Mouse (Mus musculus): ENCODE data around the gene Gli1. TPM values are rescaled to one million over a fixed set of nuclear protein-coding genes. Genes with fewer than 3 reads are reported as not detected.

The Gli1 gene
- polyA plus RNA-seq, 1 experiment from 2014 or later, result 7.6 TPM

DNA sequence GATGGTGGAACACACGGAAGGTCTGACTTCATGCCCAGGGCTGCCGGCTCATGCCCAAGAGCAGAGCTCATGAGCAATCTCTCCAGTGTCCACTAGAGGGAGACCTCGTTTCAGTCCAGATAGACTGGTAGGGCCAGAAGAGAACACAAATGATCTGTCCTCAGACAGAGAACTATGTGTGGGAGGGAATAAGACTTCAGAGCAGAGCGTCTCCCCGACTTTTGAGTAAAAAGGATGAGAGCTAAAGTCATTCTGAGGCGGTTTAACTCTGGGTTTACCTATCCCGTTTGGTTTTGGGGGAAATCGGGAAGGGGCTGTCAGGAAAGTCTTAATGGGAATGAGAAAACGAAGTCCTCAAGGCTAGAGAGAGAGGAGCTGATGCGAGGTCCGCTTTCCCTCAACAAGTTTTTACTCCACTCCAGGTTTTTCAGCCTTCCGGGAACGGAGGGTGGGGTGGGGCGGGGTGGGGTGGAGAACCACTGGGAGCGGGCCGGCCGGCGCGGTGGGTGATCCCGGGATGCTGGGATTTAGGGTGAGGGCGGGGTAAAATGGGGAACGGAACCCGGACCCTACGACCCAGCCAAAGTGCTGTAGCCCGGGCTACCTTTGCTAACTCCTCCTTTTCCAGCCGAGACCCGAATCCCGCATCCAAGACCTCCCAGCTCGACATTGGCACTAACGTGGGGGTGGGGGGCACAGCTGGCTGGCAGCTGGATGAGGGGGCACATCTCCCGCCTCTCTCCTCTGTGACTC, 2.7 kb downstream of the Gli1 start:
- Histone ChIP-seq H3K4me1 (ENCODE audit: control insufficient read depth, insufficient read depth, low read length) (peaks cover 9% of the 10 kb centered on the region), H3K4me2 (ENCODE audit: low read depth, low read length) (peak overlapping the region; percentile 88), H3K27me3 (replicated peaks; ENCODE audit: control insufficient read depth, insufficient read depth, low read length) (peaks cover 5% of the 10 kb centered on the region), H3K9me3 (ENCODE audit: control insufficient read depth, low read length) (no peaks in the 10 kb centered on the region), H3K27ac (ENCODE audit: low read length) (peak overlapping the region; percentile 91), H3K4me3 (ENCODE audit: low read length) (peak overlapping the region; percentile 57), H3K36me3 (ENCODE audit: control insufficient read depth, insufficient read depth, low read length) (no peaks in the 10 kb centered on the region), H3K9ac (ENCODE audit: low read depth, low read length) (peak overlapping the region; percentile 70)
- ATAC-seq, result peak; percentile 77
- WGBS, result under 1% methylated on average over 31 of the region's 31 CpGs

DNA sequence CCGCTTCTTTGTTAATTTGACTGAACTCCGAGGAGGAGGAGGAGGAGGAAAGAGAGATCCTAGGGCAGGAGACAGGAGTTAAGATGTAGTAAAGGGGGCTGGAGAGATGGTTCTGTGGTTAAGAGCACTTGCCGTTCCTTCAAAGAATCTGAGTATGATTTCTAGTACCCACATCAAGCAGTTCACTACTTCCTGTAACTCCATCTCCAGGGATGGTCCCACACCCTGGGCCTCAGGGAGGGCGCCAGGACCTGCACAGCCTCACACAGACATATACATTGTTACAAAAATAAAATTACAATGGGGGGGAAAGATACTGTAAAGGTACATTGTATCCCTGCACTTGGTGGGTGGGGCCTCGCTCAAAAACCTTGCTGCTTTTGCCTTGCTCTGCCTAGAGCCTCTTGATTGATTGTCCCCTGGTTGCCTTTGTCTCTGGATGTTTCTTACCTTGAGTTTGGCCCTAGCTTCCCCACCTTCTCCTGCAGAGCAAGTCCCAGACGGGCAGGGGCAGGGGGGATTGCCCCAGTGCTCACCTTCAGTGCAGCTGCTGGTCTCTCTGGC, 4.2 kb downstream of the Gli1 start:
- Histone ChIP-seq H3K4me3 (ENCODE audit: low read length) (no peak overlapping the region), H3K36me3 (ENCODE audit: control insufficient read depth, insufficient read depth, low read length) (no peaks in the 10 kb centered on the region), H3K27ac (ENCODE audit: low read length) (no peak overlapping the region), H3K9me3 (ENCODE audit: control insufficient read depth, low read length) (no peaks in the 10 kb centered on the region), H3K9ac (ENCODE audit: low read depth, low read length) (no peak overlapping the region), H3K27me3 (replicated peaks; ENCODE audit: control insufficient read depth, insufficient read depth, low read length) (peaks cover 5% of the 10 kb centered on the region), H3K4me2 (ENCODE audit: low read depth, low read length) (no peak overlapping the region), H3K4me1 (ENCODE audit: control insufficient read depth, insufficient read depth, low read length) (peaks cover 9% of the 10 kb centered on the region)
- no peak for ATAC-seq
- 81% methylated on average over 6 of the region's 6 CpGs for WGBS

DNA sequence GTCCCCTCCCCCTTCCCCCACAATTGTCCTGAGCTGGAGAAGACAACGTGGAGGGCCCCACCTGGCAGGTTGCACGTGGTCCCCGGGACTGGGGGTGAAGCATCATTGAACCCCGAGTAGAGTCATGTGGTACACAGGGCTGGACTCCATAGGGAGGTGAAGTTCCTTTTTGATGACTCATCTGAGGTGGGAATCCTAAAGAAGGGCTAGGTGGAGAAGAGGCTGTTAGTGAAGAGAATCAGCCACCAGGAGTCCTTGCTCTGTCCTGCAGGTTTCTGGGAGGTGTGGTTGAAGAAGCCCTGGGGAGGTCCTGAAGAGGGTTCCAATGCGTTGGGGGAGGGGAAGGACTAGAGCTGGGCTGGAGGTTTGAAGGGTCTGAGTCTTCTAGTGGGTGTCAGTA, 4.8 kb downstream of the Gli1 start:
- peaks cover 9% of the 10 kb centered on the region for H3K4me1 ChIP-seq (ENCODE audit: control insufficient read depth, insufficient read depth, low read length)
- H3K4me3 ChIP-seq (ENCODE audit: low read length), result no peak overlapping the region
- H3K27ac ChIP-seq (ENCODE audit: low read length), result no peak overlapping the region
- no peaks in the 10 kb centered on the region for H3K36me3 ChIP-seq (ENCODE audit: control insufficient read depth, insufficient read depth, low read length)
- peaks cover 5% of the 10 kb centered on the region for H3K27me3 ChIP-seq (replicated peaks; ENCODE audit: control insufficient read depth, insufficient read depth, low read length)
- no peaks in the 10 kb centered on the region for H3K9me3 ChIP-seq (ENCODE audit: control insufficient read depth, low read length)
- 60% methylated on average over 5 of the region's 5 CpGs for WGBS
- H3K9ac ChIP-seq (ENCODE audit: low read depth, low read length), result no peak overlapping the region
- no peak for ATAC-seq
- no peak overlapping the region for H3K4me2 ChIP-seq (ENCODE audit: low read depth, low read length)

DNA sequence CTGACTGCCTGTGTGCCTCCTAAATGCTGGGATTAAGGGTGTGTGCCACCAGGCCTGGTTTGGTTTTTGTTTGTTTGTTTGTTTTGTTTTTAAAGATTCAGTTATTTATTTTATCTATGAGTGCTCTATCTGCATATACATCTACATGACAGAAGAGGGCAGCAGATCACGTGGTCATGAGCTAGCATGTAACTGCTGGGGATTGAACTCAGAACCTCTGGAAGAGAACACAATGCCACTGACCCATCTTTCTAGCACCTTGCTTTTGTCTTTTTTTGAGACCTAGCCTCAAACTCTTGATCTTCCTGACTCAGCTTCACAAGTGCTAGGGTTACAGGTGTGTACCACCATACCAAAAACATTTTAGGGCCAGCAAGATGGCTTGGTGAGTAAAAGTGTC, 6.5 kb downstream of the Gli1 start:
- Histone ChIP-seq H3K27ac (ENCODE audit: low read length) (no peak overlapping the region), H3K36me3 (ENCODE audit: control insufficient read depth, insufficient read depth, low read length) (no peaks in the 10 kb centered on the region), H3K4me2 (ENCODE audit: low read depth, low read length) (no peak overlapping the region), H3K4me3 (ENCODE audit: low read length) (no peak overlapping the region), H3K9ac (ENCODE audit: low read depth, low read length) (no peak overlapping the region), H3K27me3 (replicated peaks; ENCODE audit: control insufficient read depth, insufficient read depth, low read length) (no peaks in the 10 kb centered on the region; the same call in 1 of the 2 replicates), H3K9me3 (ENCODE audit: control insufficient read depth, low read length) (no peaks in the 10 kb centered on the region), H3K4me1 (ENCODE audit: control insufficient read depth, insufficient read depth, low read length) (peaks cover 3% of the 10 kb centered on the region; the same call in 1 of the 2 replicates)
- 71% methylated on average over 1 of the region's 1 CpGs for WGBS
- ATAC-seq, result no peak

DNA sequence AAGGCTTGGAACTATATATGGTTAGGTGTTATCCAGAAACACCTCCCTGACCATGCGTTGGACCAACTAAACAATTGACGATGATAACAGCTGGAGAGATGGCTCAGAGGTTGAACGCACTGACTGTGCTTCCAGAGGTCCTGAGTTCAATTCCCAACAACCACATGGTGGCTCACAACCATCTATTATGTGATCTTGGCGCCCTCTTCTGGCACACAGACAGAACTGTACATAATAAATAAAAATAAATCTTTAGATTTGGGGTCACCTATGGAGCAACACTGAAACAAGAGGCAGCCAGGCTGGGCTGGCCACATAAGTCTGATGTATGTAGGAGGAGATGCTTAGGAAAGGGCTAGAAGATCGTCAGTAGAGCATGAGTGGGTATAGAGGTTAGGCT, 8.6 kb downstream of the Gli1 start:
- Histone ChIP-seq H3K4me1 (ENCODE audit: control insufficient read depth, insufficient read depth, low read length) (no peaks in the 10 kb centered on the region), H3K4me2 (ENCODE audit: low read depth, low read length) (no peak overlapping the region), H3K27me3 (replicated peaks; ENCODE audit: control insufficient read depth, insufficient read depth, low read length) (peaks cover 3% of the 10 kb centered on the region; the same call in 1 of the 2 replicates), H3K4me3 (ENCODE audit: low read length) (no peak overlapping the region), H3K9me3 (ENCODE audit: control insufficient read depth, low read length) (no peaks in the 10 kb centered on the region), H3K27ac (ENCODE audit: low read length) (no peak overlapping the region), H3K9ac (ENCODE audit: low read depth, low read length) (no peak overlapping the region), H3K36me3 (ENCODE audit: control insufficient read depth, insufficient read depth, low read length) (no peaks in the 10 kb centered on the region)
- ATAC-seq, result no peak
- 69% methylated on average over 5 of the region's 5 CpGs for WGBS

DNA sequence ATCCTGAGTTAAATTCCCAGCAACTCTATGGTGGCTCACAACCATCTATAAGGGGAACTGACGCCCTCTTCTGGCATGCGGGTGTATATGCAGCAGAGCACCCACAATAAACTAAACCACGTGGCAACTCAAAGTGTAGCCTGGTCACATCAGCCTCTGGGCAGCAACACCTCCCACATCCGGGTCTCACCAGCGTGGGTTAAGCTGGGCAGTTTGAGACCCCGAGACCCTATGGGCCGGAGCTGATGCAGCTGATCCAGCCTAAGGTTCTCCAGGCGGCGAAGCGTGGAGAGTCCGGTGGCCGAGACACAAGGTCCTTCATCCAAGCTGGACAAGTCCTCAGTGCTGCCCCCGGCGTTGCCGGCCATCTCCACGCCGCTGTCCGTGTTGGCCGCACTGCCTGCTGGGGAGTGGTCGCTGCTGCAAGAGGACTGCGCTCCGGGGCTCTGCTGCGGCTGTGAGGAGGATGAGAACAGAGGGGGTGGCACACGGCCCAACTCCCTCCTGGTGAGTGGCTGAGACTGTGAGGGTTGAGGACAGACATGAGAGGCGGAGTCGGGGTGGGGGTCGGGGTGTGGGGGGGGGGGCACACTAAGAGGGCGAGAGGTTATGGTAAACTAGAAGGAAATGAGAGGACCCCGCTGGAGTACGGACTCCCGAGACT, 9.4 kb downstream of the Gli1 start:
- Histone ChIP-seq H3K27ac (ENCODE audit: low read length) (no peak overlapping the region), H3K9ac (ENCODE audit: low read depth, low read length) (no peak overlapping the region), H3K4me2 (ENCODE audit: low read depth, low read length) (0 out of 2 replicates have a peak overlapping the region, but pooled peaks have one; percentile 24), H3K4me3 (ENCODE audit: low read length) (no peak overlapping the region), H3K36me3 (ENCODE audit: control insufficient read depth, insufficient read depth, low read length) (no peaks in the 10 kb centered on the region), H3K9me3 (ENCODE audit: control insufficient read depth, low read length) (no peaks in the 10 kb centered on the region), H3K4me1 (ENCODE audit: control insufficient read depth, insufficient read depth, low read length) (no peaks in the 10 kb centered on the region), H3K27me3 (replicated peaks; ENCODE audit: control insufficient read depth, insufficient read depth, low read length) (peaks cover 10% of the 10 kb centered on the region)
- WGBS, result 47% methylated on average over 31 of the region's 31 CpGs
- no peak for ATAC-seq

DNA sequence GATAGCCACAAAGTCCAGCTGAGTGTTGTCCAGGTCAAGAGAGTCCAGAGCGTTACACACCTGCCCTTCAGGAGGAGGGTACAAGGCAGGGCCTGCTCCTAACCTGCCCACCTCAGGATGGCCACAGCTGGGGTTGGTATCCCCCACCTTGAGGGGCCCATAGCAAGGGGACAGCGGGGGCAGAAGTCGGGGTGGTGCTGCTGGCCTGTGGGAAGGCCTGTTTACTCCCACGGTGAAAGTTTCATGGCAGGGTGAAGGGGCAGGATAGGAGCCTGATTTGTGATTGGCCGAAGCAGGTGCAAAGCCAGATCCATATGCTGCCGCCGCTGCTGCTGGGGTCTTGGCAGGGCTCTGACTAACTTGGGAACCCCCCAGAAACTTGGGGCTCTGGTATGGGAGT, 11.6 kb downstream of the Gli1 start:
- peaks cover 16% of the 10 kb centered on the region for H3K4me1 ChIP-seq (ENCODE audit: control insufficient read depth, insufficient read depth, low read length)
- no peak overlapping the region for H3K9ac ChIP-seq (ENCODE audit: low read depth, low read length)
- H3K4me2 ChIP-seq (ENCODE audit: low read depth, low read length), result no peak overlapping the region
- H3K27ac ChIP-seq (ENCODE audit: low read length), result no peak overlapping the region
- H3K9me3 ChIP-seq (ENCODE audit: control insufficient read depth, low read length), result no peaks in the 10 kb centered on the region
- peaks cover 15% of the 10 kb centered on the region for H3K27me3 ChIP-seq (replicated peaks; ENCODE audit: control insufficient read depth, insufficient read depth, low read length)
- H3K4me3 ChIP-seq (ENCODE audit: low read length), result no peak overlapping the region
- WGBS, result 81% methylated on average over 7 of the region's 7 CpGs
- no peak for ATAC-seq
- no peaks in the 10 kb centered on the region for H3K36me3 ChIP-seq (ENCODE audit: control insufficient read depth, insufficient read depth, low read length)

DNA sequence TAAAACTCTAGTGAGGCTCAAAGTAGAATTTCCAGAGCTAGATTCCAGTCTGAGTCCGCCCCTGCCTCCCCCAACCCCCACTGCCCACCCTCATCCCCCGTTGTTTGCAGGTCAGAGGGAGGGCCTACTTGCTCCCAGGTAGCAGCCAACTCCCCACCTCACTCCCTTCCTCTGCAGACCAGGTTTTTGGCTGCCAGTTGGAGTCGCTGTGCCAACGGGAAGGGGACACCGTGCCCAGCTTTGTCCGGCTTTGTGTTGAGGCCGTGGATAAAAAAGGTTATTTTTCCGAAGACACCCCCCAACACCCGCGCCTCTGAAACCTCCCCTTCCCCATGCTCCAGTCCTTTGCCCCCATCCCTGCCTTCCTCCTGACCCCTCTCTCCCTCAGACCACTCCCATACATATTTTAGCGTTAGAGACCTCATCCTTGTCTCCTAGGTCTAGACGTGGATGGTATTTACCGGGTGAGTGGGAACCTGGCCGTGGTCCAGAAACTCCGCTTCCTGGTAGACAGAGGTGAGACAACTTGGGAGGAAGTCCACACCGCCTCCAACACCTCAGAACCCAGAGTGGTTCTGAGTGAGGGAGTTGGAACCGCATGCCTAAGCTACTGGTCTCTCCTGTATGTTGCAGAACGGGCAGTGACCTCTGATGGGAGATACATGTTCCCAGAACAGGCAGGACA, 14.2 kb downstream of the Gli1 start:
- no peaks in the 10 kb centered on the region for H3K36me3 ChIP-seq (ENCODE audit: control insufficient read depth, insufficient read depth, low read length)
- no peak for ATAC-seq
- 49% methylated on average over 18 of the region's 18 CpGs for whole genome bisulfite sequencing
- H3K27ac ChIP-seq (ENCODE audit: low read length), result no peak overlapping the region
- peaks cover 18% of the 10 kb centered on the region for H3K4me1 ChIP-seq (ENCODE audit: control insufficient read depth, insufficient read depth, low read length)
- H3K27me3 ChIP-seq (replicated peaks; ENCODE audit: control insufficient read depth, insufficient read depth, low read length), result peaks cover 17% of the 10 kb centered on the region
- no peak overlapping the region for H3K4me3 ChIP-seq (ENCODE audit: low read length)
- H3K4me2 ChIP-seq (ENCODE audit: low read depth, low read length), result no peak overlapping the region
- no peak overlapping the region for H3K9ac ChIP-seq (ENCODE audit: low read depth, low read length)
- H3K9me3 ChIP-seq (ENCODE audit: control insufficient read depth, low read length), result no peaks in the 10 kb centered on the region

DNA sequence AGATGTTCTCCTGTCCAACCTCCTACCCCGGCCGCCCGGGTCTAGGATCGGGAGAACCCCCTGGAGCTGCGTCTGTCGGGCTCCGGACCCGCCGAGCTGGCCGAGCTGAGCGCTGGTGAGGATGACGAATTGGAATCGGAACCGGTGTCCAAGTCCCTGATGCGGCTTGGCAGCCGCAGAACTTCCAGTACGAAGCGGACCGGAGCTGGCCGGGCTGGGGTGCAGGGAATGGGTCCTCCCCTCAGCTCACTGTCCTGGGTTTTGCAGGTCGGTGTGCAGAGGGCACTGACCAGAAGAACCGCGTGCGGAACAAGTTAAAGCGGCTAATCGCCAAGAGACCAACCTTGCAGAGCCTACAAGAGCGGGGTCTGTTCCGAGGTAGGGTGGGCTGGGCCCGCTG, 14.9 kb downstream of the Gli1 start:
- Histone ChIP-seq H3K4me1 (ENCODE audit: control insufficient read depth, insufficient read depth, low read length) (peaks cover 19% of the 10 kb centered on the region), H3K27ac (ENCODE audit: low read length) (no peak overlapping the region), H3K9ac (ENCODE audit: low read depth, low read length) (peak overlapping the region; percentile 72), H3K4me3 (ENCODE audit: low read length) (peak overlapping the region; percentile 62), H3K4me2 (ENCODE audit: low read depth, low read length) (peak overlapping the region; percentile 96), H3K27me3 (replicated peaks; ENCODE audit: control insufficient read depth, insufficient read depth, low read length) (peaks cover 17% of the 10 kb centered on the region), H3K36me3 (ENCODE audit: control insufficient read depth, insufficient read depth, low read length) (no peaks in the 10 kb centered on the region), H3K9me3 (ENCODE audit: control insufficient read depth, low read length) (no peaks in the 10 kb centered on the region)
- ATAC-seq, result no peak
- WGBS, result 10% methylated on average over 29 of the region's 29 CpGs
